Mouse (Mus musculus) E14TG2a.4 (cell line): ENCODE results near the gene Zmat3.

Experiments used
- H3K27me3 ChIP-seq: 2 replicates; pipeline ENCODE4 v1.6.1; 2014; ENCODE audit warnings: low read length, control low read depth; ENCODE audit not compliant: insufficient read depth
- H3K36me3 ChIP-seq: 2 replicates; pipeline ENCODE4 v1.6.1; 2014; ENCODE audit warnings: low read length, control low read depth; ENCODE audit not compliant: insufficient read depth
- H3K4me1 ChIP-seq: replicated peaks from 2 replicates; pipeline ENCODE4 v1.6.1; 2014; ENCODE audit warnings: low read depth, low read length, control low read depth
- H3K4me3 ChIP-seq: replicated peaks from 2 replicates; pipeline ENCODE4 v1.5.1; 2014; ENCODE audit warnings: mild to moderate bottlenecking, low read length
- H3K9me3 ChIP-seq: 2 replicates; pipeline ENCODE4 v1.6.1; 2014; ENCODE audit warnings: low read length, control low read depth
- CTCF ChIP-seq: conservative IDR thresholded peaks from 2 replicates; pipeline ENCODE4 v1.5.1; 2014; ENCODE audit warnings: low read length
- NANOG ChIP-seq: IDR thresholded peaks from 2 replicates; pipeline ENCODE4 v1.6.1; 2014; ENCODE audit warnings: borderline replicate concordance, low read length, mixed read lengths
- POU5F1 ChIP-seq: IDR thresholded peaks from 2 replicates; pipeline ENCODE4 v1.6.1; 2014; ENCODE audit warnings: low read length, borderline replicate concordance

Gene Zmat3

GRCm38 (mm10) chr3:32399381-32399780 lies 33.6 kb upstream of the Zmat3 start:
- no peak for TF ChIP-seq POU5F1
- no peak for TF ChIP-seq NANOG
- no peak for TF ChIP-seq CTCF
- Histone ChIP-seq H3K27me3 (no peaks in the 10 kb centered on the region), H3K36me3 (no peaks in the 10 kb centered on the region)

GRCm38 (mm10) chr3:32398623-32399022 lies 32.8 kb upstream of the Zmat3 start:
- peak overlapping the region; percentile 94; the same call in 1 of the 2 replicates for H3K4me3 ChIP-seq
- TF ChIP-seq NANOG (no peak), CTCF (no peak), POU5F1 (no peak)
- H3K4me1 ChIP-seq, result peaks cover 45% of the 10 kb centered on the region
- no peaks in the 10 kb centered on the region for H3K27me3 ChIP-seq
- H3K36me3 ChIP-seq, result no peaks in the 10 kb centered on the region
- H3K9me3 ChIP-seq, result no peaks in the 10 kb centered on the region

More at GRCm38 (mm10) chr3:32399381-32399780, 33.6 kb upstream of the Zmat3 start:
- H3K9me3 ChIP-seq, result no peaks in the 10 kb centered on the region
- no peak overlapping the region for H3K4me3 ChIP-seq
- peaks cover 45% of the 10 kb centered on the region for H3K4me1 ChIP-seq

GRCm38 (mm10) chr3:32398175-32398538 lies 32.3 kb upstream of the Zmat3 start:
- TF ChIP-seq POU5F1, result no peak
- no peak for TF ChIP-seq NANOG
- Histone ChIP-seq H3K36me3 (no peaks in the 10 kb centered on the region), H3K27me3 (no peaks in the 10 kb centered on the region), H3K9me3 (no peaks in the 10 kb centered on the region), H3K4me3 (peak overlapping the region; percentile 94), H3K4me1 (peaks cover 43% of the 10 kb centered on the region)

GRCm38 (mm10) chr3:32397461-32398174 lies 31.8 kb upstream of the Zmat3 start, which contains the start of gene Pik3ca:
Pik3ca (plus strand) TSS chr3:32397671.
- Histone ChIP-seq H3K4me3 (peak within 1 kb of the TSS; percentile 94), H3K36me3 (no peaks in the 10 kb centered on the region), H3K4me1 (peaks cover 42% of the 10 kb centered on the region), H3K9me3 (no peaks in the 10 kb centered on the region), H3K27me3 (no peaks in the 10 kb centered on the region)
- TF ChIP-seq CTCF (no peak), NANOG (no peak), POU5F1 (no peak)

GRCm38 (mm10) chr3:32396794-32397460 lies 31.1 kb upstream of the Zmat3 start:
- no peaks in the 10 kb centered on the region for H3K36me3 ChIP-seq
- no peaks in the 10 kb centered on the region; the same call in 1 of the 2 replicates for H3K27me3 ChIP-seq
- H3K4me3 ChIP-seq, result peak overlapping the region; percentile 94
- no peaks in the 10 kb centered on the region for H3K9me3 ChIP-seq
- TF ChIP-seq POU5F1, result no peak
- TF ChIP-seq NANOG, result no peak
- TF ChIP-seq CTCF, result no peak
- peaks cover 39% of the 10 kb centered on the region for H3K4me1 ChIP-seq

- Histone ChIP-seq H3K4me1 (peaks cover 32% of the 10 kb centered on the region), H3K4me3 (peak overlapping the region; percentile 94), H3K27me3 (peaks cover 2% of the 10 kb centered on the region), H3K9me3 (no peaks in the 10 kb centered on the region), H3K36me3 (no peaks in the 10 kb centered on the region)
- no peak for TF ChIP-seq POU5F1
- no peak for TF ChIP-seq CTCF
- TF ChIP-seq NANOG, result no peak
These were observed 30.1 kb upstream of the Zmat3 start for GRCm38 (mm10) chr3:32395771-32396551.

GRCm38 (mm10) chr3:32393986-32394385 lies 28.2 kb upstream of the Zmat3 start:
- TF ChIP-seq POU5F1, result no peak
- no peak for TF ChIP-seq CTCF
- no peak for TF ChIP-seq NANOG
- Histone ChIP-seq H3K4me1 (peaks cover 15% of the 10 kb centered on the region), H3K4me3 (no peak overlapping the region), H3K27me3 (peaks cover 6% of the 10 kb centered on the region), H3K36me3 (no peaks in the 10 kb centered on the region), H3K9me3 (no peaks in the 10 kb centered on the region)

GRCm38 (mm10) chr3:32392841-32393240 lies 27.0 kb upstream of the Zmat3 start:
- no peak for TF ChIP-seq NANOG
- TF ChIP-seq POU5F1, result no peak
- TF ChIP-seq CTCF, result no peak
- Histone ChIP-seq H3K9me3 (no peaks in the 10 kb centered on the region), H3K4me1 (peaks cover 4% of the 10 kb centered on the region), H3K27me3 (peaks cover 7% of the 10 kb centered on the region), H3K4me3 (no peak overlapping the region), H3K36me3 (no peaks in the 10 kb centered on the region)
